Mouse (Mus musculus): ENCODE data around the gene Lrp3. TPM values are rescaled to one million over a fixed set of nuclear protein-coding genes. Genes with fewer than 3 reads are reported as not detected.

Lrp3 gene
- polyA plus RNA-seq, 1 experiment from 2014 or later: 7.6 TPM

- Histone ChIP-seq H3K27me3 (ENCODE audit: control insufficient read depth, insufficient read depth, low read length) (no peaks in the 10 kb centered on the region; the same call in 1 of the 2 replicates), H3K9me3 (ENCODE audit: control insufficient read depth, low read length) (no peaks in the 10 kb centered on the region), H3K4me2 (replicated peaks; ENCODE audit: low read depth, low read length) (no peak overlapping the region), H3K4me1 (ENCODE audit: control insufficient read depth, insufficient read depth, low read length) (no peaks in the 10 kb centered on the region), H3K4me3 (ENCODE audit: low read length) (no peak overlapping the region), H3K27ac (ENCODE audit: low read depth, low read length) (no peak overlapping the region), H3K9ac (ENCODE audit: low read depth, low read length) (no peak overlapping the region), H3K36me3 (ENCODE audit: control insufficient read depth, insufficient read depth, low read length) (no peaks in the 10 kb centered on the region)
- WGBS: 58% methylated on average over 3 of the region's 3 CpGs
- no peak for ATAC-seq (ENCODE audit: low FRiP score, low TSS enrichment)
Measured at GRCm38 (mm10) chr7:35157512-35157911, 57.8 kb downstream of the Lrp3 start.

- no peaks in the 10 kb centered on the region; the same call in 1 of the 2 replicates for H3K27me3 ChIP-seq (ENCODE audit: control insufficient read depth, insufficient read depth, low read length)
- WGBS: 67% methylated on average over 16 of the region's 16 CpGs
- no peak overlapping the region for H3K4me3 ChIP-seq (ENCODE audit: low read length)
- H3K9me3 ChIP-seq (ENCODE audit: control insufficient read depth, low read length): no peaks in the 10 kb centered on the region
- no peak overlapping the region for H3K4me2 ChIP-seq (replicated peaks; ENCODE audit: low read depth, low read length)
- no peak overlapping the region for H3K9ac ChIP-seq (ENCODE audit: low read depth, low read length)
- no peak for ATAC-seq (ENCODE audit: low FRiP score, low TSS enrichment)
- no peaks in the 10 kb centered on the region for H3K4me1 ChIP-seq (ENCODE audit: control insufficient read depth, insufficient read depth, low read length)
- H3K36me3 ChIP-seq (ENCODE audit: control insufficient read depth, insufficient read depth, low read length): no peaks in the 10 kb centered on the region
- H3K27ac ChIP-seq (ENCODE audit: low read depth, low read length): no peak overlapping the region
Measured at GRCm38 (mm10) chr7:35156561-35157477, 58.5 kb downstream of the Lrp3 start.

- no peaks in the 10 kb centered on the region for H3K4me1 ChIP-seq (ENCODE audit: control insufficient read depth, insufficient read depth, low read length)
- H3K4me3 ChIP-seq (ENCODE audit: low read length): no peak overlapping the region
- no peak overlapping the region for H3K9ac ChIP-seq (ENCODE audit: low read depth, low read length)
- no peak overlapping the region for H3K27ac ChIP-seq (ENCODE audit: low read depth, low read length)
- H3K27me3 ChIP-seq (ENCODE audit: control insufficient read depth, insufficient read depth, low read length): no peaks in the 10 kb centered on the region; the same call in 1 of the 2 replicates
- 76% methylated on average over 12 of the region's 12 CpGs for WGBS
- ATAC-seq (ENCODE audit: low FRiP score, low TSS enrichment): no peak
- H3K36me3 ChIP-seq (ENCODE audit: control insufficient read depth, insufficient read depth, low read length): no peaks in the 10 kb centered on the region
- no peak overlapping the region for H3K4me2 ChIP-seq (replicated peaks; ENCODE audit: low read depth, low read length)
- no peaks in the 10 kb centered on the region for H3K9me3 ChIP-seq (ENCODE audit: control insufficient read depth, low read length)
Measured at GRCm38 (mm10) chr7:35154449-35154848, 60.8 kb downstream of the Lrp3 start.

- WGBS: 84% methylated on average over 5 of the region's 5 CpGs
- Histone ChIP-seq H3K36me3 (ENCODE audit: control insufficient read depth, insufficient read depth, low read length) (no peaks in the 10 kb centered on the region), H3K4me3 (ENCODE audit: low read length) (no peak overlapping the region), H3K9me3 (ENCODE audit: control insufficient read depth, low read length) (no peaks in the 10 kb centered on the region), H3K27ac (ENCODE audit: low read depth, low read length) (no peak overlapping the region), H3K9ac (ENCODE audit: low read depth, low read length) (no peak overlapping the region), H3K4me2 (replicated peaks; ENCODE audit: low read depth, low read length) (no peak overlapping the region), H3K27me3 (ENCODE audit: control insufficient read depth, insufficient read depth, low read length) (no peaks in the 10 kb centered on the region), H3K4me1 (ENCODE audit: control insufficient read depth, insufficient read depth, low read length) (no peaks in the 10 kb centered on the region)
- ATAC-seq (ENCODE audit: low FRiP score, low TSS enrichment): no peak
Measured at GRCm38 (mm10) chr7:35150860-35151259, 64.4 kb downstream of the Lrp3 start.

Other genes with a start within 250 kb of the Lrp3 start
- 30.8 and 39.3 TPM in 2 replicates for gene Cebpg, start 158.9 kb downstream of the Lrp3 start, polyA plus RNA-seq (2014; fragmentation: Nextera tagmentation; extraction: Ambion mirVana)
- 0.92 and 1.5 TPM in 2 replicates for gene Cebpa, start 96.2 kb downstream of the Lrp3 start, polyA plus RNA-seq (2014; fragmentation: Nextera tagmentation; extraction: Ambion mirVana)
- 0.47 and 0.70 TPM in 2 replicates for gene Slc7a10, start 29.1 kb downstream of the Lrp3 start, polyA plus RNA-seq (2014; fragmentation: Nextera tagmentation; extraction: Ambion mirVana)
- 13.7 and 20.5 TPM in 2 replicates for gene Gpatch1, start 102.9 kb upstream of the Lrp3 start, polyA plus RNA-seq (2014; fragmentation: Nextera tagmentation; extraction: Ambion mirVana)
- 10.2 and 15.7 TPM in 2 replicates for gene Rhpn2, start 118.7 kb upstream of the Lrp3 start, polyA plus RNA-seq (2014; fragmentation: Nextera tagmentation; extraction: Ambion mirVana)
- 14.5 and 18.0 TPM in 2 replicates for gene Faap24, start 181.3 kb upstream of the Lrp3 start, polyA plus RNA-seq (2014; fragmentation: Nextera tagmentation; extraction: Ambion mirVana)
- gene Cep89, start 181.5 kb upstream of the Lrp3 start, polyA plus RNA-seq (2014; fragmentation: Nextera tagmentation; extraction: Ambion mirVana): 40.2 and 59.9 TPM in 2 replicates
- 4.1 and 4.6 TPM in 2 replicates for gene Slc7a9, start 233.3 kb upstream of the Lrp3 start, polyA plus RNA-seq (2014; fragmentation: Nextera tagmentation; extraction: Ambion mirVana)

Measured in kidney, embryonic 14.5 days (tissue).